Comparison of ENCODE assay signal across 18 mouse cellular contexts in genomic region chr1:62580314-62580935, GRCm38 (mm10).
DNase-seq lines count a peak whose midpoint lies in the region; ATAC-seq and TF ChIP-seq lines count a peak whose summit lies in the region.
"Had no signal": no experiment of that assay in that cellular context is flagged by ENCODE, and none has a peak within 500 bp of the region (broad histone marks: within the 10 kb centered on the region; RNA-seq: fewer than 3 reads in every experiment).

No protein-coding gene starts in this region.

- TF ChIP-seq EP300 in lung, postnatal 0 days (IDR thresholded peaks at IDR 0.05), result peak; percentile 81

- H3K27me3 ChIP-seq in heart, embryonic 10.5 days (ENCODE audit: insufficient read depth, poor library complexity, severe bottlenecking), result no peaks in the 10 kb centered on the region
- H3K27me3 ChIP-seq in lung, embryonic 15.5 days, result no peaks in the 10 kb centered on the region
- H3K27me3 ChIP-seq in lung, postnatal 0 days (replicated peaks; ENCODE audit: insufficient read depth, low read length), result no peaks in the 10 kb centered on the region
- H3K27me3 ChIP-seq: CH12.LX; hindbrain, embryonic 15.5 days; megakaryocyte, embryonic 14.5 days had no signal

- H3K9me3 ChIP-seq in heart, embryonic 10.5 days, result no peaks in the 10 kb centered on the region
- no peaks in the 10 kb centered on the region for H3K9me3 ChIP-seq in lung, embryonic 15.5 days
- H3K9me3 ChIP-seq in lung, postnatal 0 days (ENCODE audit: low read length), result no peaks in the 10 kb centered on the region
- H3K9me3 ChIP-seq: embryonic facial prominence, embryonic 13.5 days; hindbrain, embryonic 15.5 days; megakaryocyte, embryonic 14.5 days had no signal

- H3K27ac ChIP-seq in heart, embryonic 10.5 days, result peak overlapping the region; percentile 56; the same call in 1 of the 2 replicates
- peak overlapping the region; percentile 63 for H3K27ac ChIP-seq in lung, embryonic 15.5 days
- H3K27ac ChIP-seq in lung, postnatal 0 days (ENCODE audit: low read length), result peak overlapping the region; percentile 1; the same call in 1 of the 2 replicates
- H3K27ac ChIP-seq: embryonic facial prominence, embryonic 13.5 days; hindbrain, embryonic 15.5 days; liver, embryonic 14.5 days had no signal

- no peak overlapping the region for H3K9ac ChIP-seq in lung, embryonic 15.5 days
- H3K9ac ChIP-seq in lung, postnatal 0 days (replicated peaks; ENCODE audit: low read depth), result no peak overlapping the region
- H3K9ac ChIP-seq: embryonic facial prominence, embryonic 13.5 days; hindbrain, embryonic 15.5 days; liver, embryonic 14.5 days had no signal

- DNase-seq in heart, embryonic 10.5 days (ENCODE audit: low spot score), result no peak
- DNase-seq in heart, adult 18-20 months, result no peak
- DNase-seq in lung, postnatal 4 days, result no peak
- DNase-seq in lung, postnatal 0 days (ENCODE audit: low spot score), result peak; percentile 54
- DNase-seq in yolk sac, embryonic 10.5 days (ENCODE audit: low spot score), result peak; percentile 68
- no peak for DNase-seq in spleen, adult 12 weeks (ENCODE audit: low spot score)
- no peak for DNase-seq in layer of hippocampus, postnatal 25 days (ENCODE audit: extremely low spot score in 1 of 2, low spot score in 1 of 2)
- DNase-seq: adrenal gland, postnatal 14 days; cerebellum, adult 8-10 months; gastrocnemius, postnatal 10 days; heart, postnatal 14 days; kidney, adult 2 months had no signal

- TF ChIP-seq CTCF in lung, postnatal 0 days (IDR thresholded peaks at IDR 0.05), result no peak; the same call in 1 of the 2 replicates

- WGBS in heart, embryonic 10.5 days, result 28% methylated on average over 4 of the region's 4 CpGs
- 31% methylated on average over 4 of the region's 4 CpGs for WGBS in lung, embryonic 15.5 days
- 36% methylated on average over 4 of the region's 4 CpGs for WGBS in lung, postnatal 0 days

- peaks cover 7% of the 10 kb centered on the region for H3K4me1 ChIP-seq in heart, embryonic 10.5 days
- H3K4me1 ChIP-seq in lung, embryonic 15.5 days, result peaks cover 16% of the 10 kb centered on the region
- H3K4me1 ChIP-seq in lung, postnatal 0 days (ENCODE audit: insufficient read depth, low read depth, low read length), result no peaks in the 10 kb centered on the region; the same call in 1 of the 2 replicates
- H3K4me1 ChIP-seq: megakaryocyte, embryonic 14.5 days had no signal

- no peak overlapping the region for H3K4me2 ChIP-seq in lung, embryonic 15.5 days
- no peak overlapping the region for H3K4me2 ChIP-seq in lung, postnatal 0 days (replicated peaks; ENCODE audit: low read depth, low read length)
- H3K4me2 ChIP-seq: embryonic facial prominence, embryonic 13.5 days; hindbrain, embryonic 15.5 days had no signal

- no peaks in the 10 kb centered on the region for H3K36me3 ChIP-seq in heart, embryonic 10.5 days
- H3K36me3 ChIP-seq in lung, embryonic 15.5 days, result no peaks in the 10 kb centered on the region
- H3K36me3 ChIP-seq in lung, postnatal 0 days (ENCODE audit: insufficient read depth, low read length), result no peaks in the 10 kb centered on the region
- H3K36me3 ChIP-seq: embryonic facial prominence, embryonic 13.5 days; hindbrain, embryonic 15.5 days had no signal

- ATAC-seq in lung, embryonic 15.5 days (ENCODE audit: borderline replicate concordance, extremely low read depth, low FRiP score, low TSS enrichment), result no peak
- ATAC-seq in lung, postnatal 0 days, result peak; percentile 60

- H3K4me3 ChIP-seq in heart, embryonic 10.5 days, result no peak overlapping the region
- H3K4me3 ChIP-seq in lung, embryonic 15.5 days, result no peak overlapping the region
- H3K4me3 ChIP-seq in lung, postnatal 0 days (ENCODE audit: low read depth, low read length), result no peak overlapping the region
- H3K4me3 ChIP-seq: embryonic facial prominence, embryonic 13.5 days; hindbrain, embryonic 15.5 days; megakaryocyte, embryonic 14.5 days had no signal

Comparison
In these comparisons a context has a peak if more than half of its experiments do, and no peak if none do; other contexts are left out.
1. DNase-seq: peak in lung, postnatal 0 days (single experiment) and yolk sac, embryonic 10.5 days (single experiment); none in heart, embryonic 10.5 days (single experiment), heart, adult 18-20 months (0 of 2), lung, postnatal 4 days (0 of 2), spleen, adult 12 weeks (single experiment) and layer of hippocampus, postnatal 25 days (0 of 2).
2. H3K27ac ChIP-seq: peak in every context shown above with its lines; median percentile 63 in lung, embryonic 15.5 days; 56 in heart, embryonic 10.5 days; 1 in lung, postnatal 0 days.